Mouse (Mus musculus) right cerebral cortex, postnatal 14 days (tissue): ENCODE results near the gene Opn1sw.

Source experiments
- DNase-seq: peaks from one replicate; pipeline ENCODE4 v3.0.0; 2022

Gene Opn1sw

DNA sequence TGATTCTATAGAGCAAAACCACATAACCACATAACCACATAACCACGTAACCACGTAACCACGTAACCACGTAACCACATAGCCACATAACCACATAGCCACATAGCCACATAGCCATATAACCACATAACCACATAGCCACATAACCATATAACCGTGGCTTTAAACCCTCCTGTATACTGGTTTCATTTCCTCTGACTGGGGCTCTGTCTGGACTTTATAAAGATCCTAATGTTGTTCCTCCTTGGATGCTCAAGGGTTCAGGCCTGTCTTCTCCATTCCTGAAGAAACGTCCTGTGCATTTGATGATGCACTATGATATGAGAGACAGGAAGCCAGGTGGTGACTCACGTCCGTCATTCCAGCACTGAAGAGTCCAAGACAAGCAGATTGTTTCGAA, 61.3 kb downstream of the Opn1sw start:
- no peak for DNase-seq
